Mouse (Mus musculus): ENCODE measurements around the gene Laptm5.

- TF ChIP-seq POLR2A (IDR thresholded peaks at IDR 0.05; ENCODE audit: low read depth, low read length) (no peak), CTCF (IDR thresholded peaks at IDR 0.05; ENCODE audit: extremely low read depth, insufficient read depth, insufficient read length, insufficient replicate concordance) (no peak)
These were observed 31.6 kb upstream of the Laptm5 start for GRCm38 (mm10) chr4:130881336-130881735.
